Mouse (Mus musculus) c-Kit-positive CD71-negative TER-119-negative erythroid progenitor cells, embryonic 14.5 days (primary cell): ENCODE measurements around the gene Trak2.
"Not testable (repeated sequence)": the region's sequence is repeated elsewhere in the genome, so short reads cannot be mapped to it uniquely, and the experiment has no call there.

ENCODE experiments used
- DNase-seq: peaks from one replicate; pipeline ENCODE4 v3.0.0-alpha.2; 2013; ENCODE audit warnings: low read depth

The Trak2 gene

GRCm38 (mm10) chr1:58953686-58954434 lies 19.4 kb downstream of the Trak2 start:
- peak; percentile 46 for DNase-seq

GRCm38 (mm10) chr1:58952997-58953396 lies 20.2 kb downstream of the Trak2 start:
- DNase-seq, result no peak

- no peak for DNase-seq
These were observed 20.7 kb downstream of the Trak2 start for GRCm38 (mm10) chr1:58952526-58952925.

GRCm38 (mm10) chr1:58951841-58952240 lies 21.4 kb downstream of the Trak2 start:
- DNase-seq, result no peak

GRCm38 (mm10) chr1:58950899-58951648 lies 22.2 kb downstream of the Trak2 start:
- DNase-seq, result no peak

GRCm38 (mm10) chr1:58949561-58950106 lies 23.6 kb downstream of the Trak2 start:
- no peak for DNase-seq

- no peak for DNase-seq
These were observed 26.5 kb downstream of the Trak2 start for GRCm38 (mm10) chr1:58946718-58947117.

- no peak for DNase-seq
These were observed 27.1 kb downstream of the Trak2 start for GRCm38 (mm10) chr1:58945960-58946670.

- DNase-seq, result no peak
These were observed 27.7 kb downstream of the Trak2 start for GRCm38 (mm10) chr1:58945523-58945922.

GRCm38 (mm10) chr1:58937606-58938099 lies 35.6 kb downstream of the Trak2 start:
- DNase-seq, result no peak

GRCm38 (mm10) chr1:58936746-58937605 lies 36.3 kb downstream of the Trak2 start:
- no peak for DNase-seq

GRCm38 (mm10) chr1:58926664-58927063 lies 46.6 kb downstream of the Trak2 start:
- no peak for DNase-seq

GRCm38 (mm10) chr1:58917566-58917965 lies 55.7 kb downstream of the Trak2 start:
- DNase-seq, result no peak

- DNase-seq, result no peak
These were observed 63.5 kb downstream of the Trak2 start for GRCm38 (mm10) chr1:58909636-58910272.

- DNase-seq, result no peak
These were observed 69.5 kb downstream of the Trak2 start for GRCm38 (mm10) chr1:58903681-58904080.

GRCm38 (mm10) chr1:58897561-58897960 lies 75.7 kb downstream of the Trak2 start:
- DNase-seq, result not testable (repeated sequence)

GRCm38 (mm10) chr1:58892386-58892785 lies 80.8 kb downstream of the Trak2 start:
- DNase-seq, result not testable (repeated sequence)

- DNase-seq, result not testable (repeated sequence)
These were observed 81.6 kb downstream of the Trak2 start for GRCm38 (mm10) chr1:58891481-58892170.

- DNase-seq, result not testable (repeated sequence)
These were observed 82.4 kb downstream of the Trak2 start for GRCm38 (mm10) chr1:58890697-58891290.
